Mouse (Mus musculus): ENCODE data around the gene Ddit4l. TPM values are rescaled to one million over a fixed set of nuclear protein-coding genes. Genes with fewer than 3 reads are reported as not detected.

Ddit4l gene
- polyA plus RNA-seq, 1 experiment from 2014 or later, result 11.2 TPM

Small RNAs within 50 kb of the gene (microRNA-seq; reads per million reads assigned to microRNA genes)
- gene Gm22468, result not detected

Other genes starting within 250 kb of the Ddit4l start
- not detected in 2 replicates for gene Gm21962, start 49.9 kb downstream of the Ddit4l start, polyA plus RNA-seq (2016; fragmentation: Nextera tagmentation; extraction: Ambion mirVana)
- gene H2afz, start 242.9 kb downstream of the Ddit4l start, polyA plus RNA-seq (2016; fragmentation: Nextera tagmentation; extraction: Ambion mirVana), result 3,248 and 3,273 TPM in 2 replicates
- 7.5 and 7.9 TPM in 2 replicates for gene Dnajb14, start 246.1 kb downstream of the Ddit4l start, polyA plus RNA-seq (2016; fragmentation: Nextera tagmentation; extraction: Ambion mirVana)